Mouse (Mus musculus) limb, embryonic 10.5 days (tissue): ENCODE measurements at regions not wholly inside any gene's neighbourhood (a gene's known extent, or its start where the extent isn't known, plus 50 kb on each side); places are given as distances from the start of the nearest gene placed in this dataset.

Source experiments
- DNase-seq: peaks from one replicate; pipeline ENCODE4 v3.0.0-alpha.2; 2017; ENCODE audit warnings: low spot score
- H3K27ac ChIP-seq: fragments of 300-500 bp; sonication (generic); 2 replicates; pipeline ENCODE4 v1.5.1; 2016; ENCODE audit warnings: mild to moderate bottlenecking
- H3K27me3 ChIP-seq: fragments of 300-500 bp; sonication (generic); 2 replicates; pipeline ENCODE4 v1.6.1; 2016; ENCODE audit warnings: low read depth, mild to moderate bottlenecking; ENCODE audit not compliant: poor library complexity, severe bottlenecking
- H3K36me3 ChIP-seq: fragments of 300-500 bp; sonication (generic); 2 replicates; pipeline ENCODE4 v1.6.1; 2016; ENCODE audit warnings: mild to moderate bottlenecking, moderate library complexity
- H3K4me1 ChIP-seq: fragments of 300-500 bp; sonication (generic); 2 replicates; pipeline ENCODE4 v1.6.1; 2016
- H3K4me3 ChIP-seq: fragments of 300-500 bp; sonication (generic); 2 replicates; pipeline ENCODE4 v1.5.1; 2016; ENCODE audit warnings: mild to moderate bottlenecking, moderate library complexity
- H3K9me3 ChIP-seq: fragments of 300-500 bp; sonication (generic); replicated peaks from 2 replicates; pipeline ENCODE4 v1.6.1; 2016; ENCODE audit warnings: mild to moderate bottlenecking
- WGBS: fragments of 180-500 bp; shearing (Covaris S2); methylation state at CpG from one replicate; pipeline ENCODE4 v1.1.7; 2016; 5-methylcytosine and 5-hydroxymethylcytosine counted together

DNA sequence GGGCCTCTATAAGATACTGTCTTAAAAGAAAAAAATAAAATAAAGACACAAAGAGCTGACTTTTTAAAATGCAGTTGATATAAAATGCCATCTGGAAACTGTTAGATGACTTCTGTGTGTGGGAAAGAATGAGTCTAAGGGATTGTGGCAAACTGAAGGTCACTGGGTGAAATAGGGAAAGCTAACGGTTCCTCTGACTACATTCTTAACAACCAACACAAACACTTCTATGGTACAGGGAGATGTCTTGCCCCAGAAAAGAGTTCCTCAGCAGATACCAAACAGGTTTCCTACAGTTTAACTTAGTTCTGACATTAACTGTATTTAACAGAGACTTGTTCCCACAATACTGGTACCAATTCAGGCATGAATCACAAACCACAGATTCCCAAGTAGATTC, 103.6 kb upstream of the Nt5c1b start:
- Histone ChIP-seq H3K27me3 (no peaks in the 10 kb centered on the region), H3K9me3 (no peaks in the 10 kb centered on the region), H3K27ac (no peak overlapping the region), H3K36me3 (no peaks in the 10 kb centered on the region), H3K4me1 (peaks cover 5% of the 10 kb centered on the region; the same call in 1 of the 2 replicates), H3K4me3 (no peak overlapping the region)
- no peak for DNase-seq
- WGBS: 48% methylated on average over 1 of the region's 1 CpGs

DNA sequence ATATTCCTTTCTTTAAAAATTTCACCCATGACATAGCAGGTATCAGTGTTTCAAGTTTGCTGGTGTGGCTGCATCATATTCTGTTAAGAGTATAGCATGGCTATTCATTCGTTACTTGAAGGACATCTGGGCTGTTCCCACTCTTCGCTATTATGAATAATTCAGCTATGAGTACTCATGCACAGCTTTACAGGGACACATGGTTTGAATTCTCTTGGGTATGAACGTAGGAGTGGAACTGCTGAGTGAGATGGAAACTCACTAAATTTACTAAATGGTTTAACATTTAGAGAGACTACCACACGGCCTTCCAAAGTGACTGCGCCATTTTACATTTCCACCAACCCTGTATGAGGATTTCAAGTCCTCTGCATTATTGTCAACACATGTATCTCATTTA, 97.7 kb upstream of the Nt5c1b start:
- no peak overlapping the region for H3K4me3 ChIP-seq

DNA sequence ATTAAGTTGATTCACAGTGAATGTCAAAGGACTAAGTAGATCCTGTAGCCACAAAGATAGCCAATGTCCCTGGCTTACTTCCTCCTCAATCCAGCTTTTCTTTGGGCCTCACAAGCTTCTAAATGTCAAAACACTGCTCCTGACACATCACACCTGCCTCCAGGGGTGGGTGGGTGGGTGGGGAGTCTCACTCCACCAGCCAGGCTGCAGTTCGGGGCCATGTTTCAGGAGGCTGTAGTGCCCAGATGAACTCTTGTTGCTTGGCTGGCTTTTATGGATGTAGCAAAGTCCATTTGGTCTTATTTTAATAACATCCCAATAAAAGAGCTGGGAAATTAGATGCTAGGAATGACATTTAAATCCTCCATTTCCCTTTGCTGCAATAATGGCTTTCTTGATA, 94.5 kb upstream of the Nt5c1b start:
- H3K27ac ChIP-seq: no peak overlapping the region
- no peak overlapping the region for H3K4me3 ChIP-seq
- WGBS: 75% methylated on average over 1 of the region's 1 CpGs

More for the DNA sequence above, 97.7 kb upstream of the Nt5c1b start:
- H3K27me3 ChIP-seq: no peaks in the 10 kb centered on the region
- H3K36me3 ChIP-seq: no peaks in the 10 kb centered on the region
- H3K4me1 ChIP-seq: peaks cover 3% of the 10 kb centered on the region; the same call in 1 of the 2 replicates
- H3K27ac ChIP-seq: no peak overlapping the region
- 88% methylated on average over 5 of the region's 5 CpGs for WGBS
- DNase-seq: no peak
- H3K9me3 ChIP-seq: no peaks in the 10 kb centered on the region

DNA sequence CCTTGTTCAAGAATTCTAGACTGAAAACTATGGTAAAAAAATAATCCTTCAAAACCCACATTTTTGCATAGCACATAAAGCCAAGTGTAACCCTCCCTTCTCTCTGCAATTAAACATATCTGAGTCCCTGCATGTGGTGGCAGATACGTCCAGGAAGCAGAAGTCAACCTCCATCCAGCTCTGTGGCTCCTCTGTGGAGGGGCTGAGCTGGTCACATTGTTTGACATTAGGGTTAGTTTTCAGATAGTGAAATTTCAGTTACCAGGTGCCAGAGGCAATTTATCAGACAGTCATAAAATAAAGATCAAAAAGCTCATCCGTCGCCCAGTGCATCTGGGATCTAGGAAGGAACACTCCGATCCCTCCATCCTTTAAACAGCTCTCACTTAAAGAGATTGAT, 77.1 kb upstream of the Nt5c1b start:
- no peak overlapping the region for H3K4me3 ChIP-seq
- H3K36me3 ChIP-seq: no peaks in the 10 kb centered on the region
- peaks cover 3% of the 10 kb centered on the region; the same call in 1 of the 2 replicates for H3K4me1 ChIP-seq
- no peaks in the 10 kb centered on the region for H3K9me3 ChIP-seq
- 17% methylated on average over 4 of the region's 4 CpGs for WGBS
- no peak overlapping the region for H3K27ac ChIP-seq
- no peak for DNase-seq
- no peaks in the 10 kb centered on the region for H3K27me3 ChIP-seq

More for the DNA sequence above, 94.5 kb upstream of the Nt5c1b start:
- Histone ChIP-seq H3K4me1 (peaks cover 3% of the 10 kb centered on the region; the same call in 1 of the 2 replicates), H3K36me3 (no peaks in the 10 kb centered on the region), H3K9me3 (no peaks in the 10 kb centered on the region), H3K27me3 (no peaks in the 10 kb centered on the region)
- no peak for DNase-seq

DNA sequence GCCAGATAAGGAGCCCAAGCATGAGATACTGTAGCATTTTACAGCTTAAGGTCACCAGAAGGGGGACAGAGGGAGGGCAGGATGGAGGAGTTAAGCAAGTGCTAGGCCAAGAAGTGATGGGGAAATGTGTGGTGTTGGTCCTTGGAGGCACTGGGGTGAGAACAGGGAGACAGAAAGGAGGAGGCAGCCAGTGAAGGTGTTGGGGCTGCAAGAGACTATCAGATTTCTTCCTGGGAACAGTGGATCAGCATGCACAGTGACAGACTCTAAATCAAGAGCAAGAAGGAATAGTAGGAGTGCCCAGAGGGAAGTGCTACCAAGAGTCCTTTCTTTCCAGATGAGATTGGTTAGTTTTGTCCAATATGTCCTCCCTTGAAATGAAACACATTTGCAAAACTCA, 63.8 kb upstream of the Nt5c1b start:
- H3K9me3 ChIP-seq: no peaks in the 10 kb centered on the region

More for the DNA sequence above, 63.8 kb upstream of the Nt5c1b start:
- Histone ChIP-seq H3K27me3 (no peaks in the 10 kb centered on the region), H3K27ac (no peak overlapping the region), H3K4me3 (no peak overlapping the region), H3K36me3 (no peaks in the 10 kb centered on the region), H3K4me1 (no peaks in the 10 kb centered on the region)
- DNase-seq: no peak
